Mouse (Mus musculus) lung, postnatal 10 days (tissue): ENCODE measurements at regions not wholly inside any gene's neighbourhood (a gene's known extent, or its start where the extent isn't known, plus 50 kb on each side); places are given as distances from the start of the nearest gene placed in this dataset.

Source experiments
- DNase-seq: peaks from one replicate; pipeline ENCODE4 v3.0.0; 2021

DNA sequence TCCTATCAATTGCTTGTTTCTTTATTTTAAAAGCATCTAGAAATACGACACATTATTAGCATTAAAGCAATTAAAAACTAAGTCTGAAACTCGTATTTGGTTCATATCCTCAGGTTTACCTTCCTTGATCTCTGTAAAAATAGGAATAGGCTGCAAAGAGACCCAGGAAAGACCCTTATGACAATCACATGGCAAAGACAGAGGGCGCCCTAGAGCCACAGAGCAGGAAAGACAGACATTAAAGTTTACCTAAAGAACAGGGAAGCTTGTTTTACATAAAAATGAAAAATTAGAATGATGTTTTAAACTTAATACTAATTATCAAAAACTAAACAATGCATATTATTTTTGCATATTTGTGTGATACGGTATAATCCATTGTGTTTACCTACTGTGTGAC is 153.2 kb downstream of the Usp25 start:
- peak; percentile 24 for DNase-seq

DNA sequence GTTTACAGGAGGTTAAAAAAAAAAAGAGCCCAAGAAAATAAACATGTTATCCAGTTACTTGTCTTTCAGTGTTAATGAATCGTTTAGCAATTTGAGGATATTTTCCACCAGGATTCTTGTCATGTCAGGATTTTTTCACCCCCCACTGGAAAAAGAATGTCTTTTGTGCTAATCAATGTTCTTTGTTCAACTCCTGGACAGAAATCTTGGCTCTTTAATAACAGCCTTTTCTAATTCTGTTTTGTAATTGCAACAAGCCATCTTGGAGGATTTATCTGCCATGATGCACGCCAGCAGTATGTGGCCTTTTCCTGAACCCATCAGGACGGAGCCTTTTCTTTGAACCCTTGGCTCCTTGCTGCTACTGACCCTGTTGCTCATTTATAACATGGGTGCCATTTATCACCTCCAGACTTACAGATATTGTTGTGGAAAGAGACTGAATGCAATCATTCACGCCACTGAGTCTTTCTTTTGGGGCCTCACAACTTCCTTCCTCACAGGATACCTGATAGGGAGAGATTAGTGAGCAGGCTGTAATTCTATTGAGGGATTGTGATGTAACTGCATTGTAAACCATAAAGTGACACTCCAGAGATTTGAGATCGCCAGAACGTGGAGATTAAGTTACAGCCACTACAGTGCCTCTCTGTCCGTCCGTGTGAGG is 159.7 kb downstream of the Usp25 start:
- DNase-seq = peak; percentile 18

DNA sequence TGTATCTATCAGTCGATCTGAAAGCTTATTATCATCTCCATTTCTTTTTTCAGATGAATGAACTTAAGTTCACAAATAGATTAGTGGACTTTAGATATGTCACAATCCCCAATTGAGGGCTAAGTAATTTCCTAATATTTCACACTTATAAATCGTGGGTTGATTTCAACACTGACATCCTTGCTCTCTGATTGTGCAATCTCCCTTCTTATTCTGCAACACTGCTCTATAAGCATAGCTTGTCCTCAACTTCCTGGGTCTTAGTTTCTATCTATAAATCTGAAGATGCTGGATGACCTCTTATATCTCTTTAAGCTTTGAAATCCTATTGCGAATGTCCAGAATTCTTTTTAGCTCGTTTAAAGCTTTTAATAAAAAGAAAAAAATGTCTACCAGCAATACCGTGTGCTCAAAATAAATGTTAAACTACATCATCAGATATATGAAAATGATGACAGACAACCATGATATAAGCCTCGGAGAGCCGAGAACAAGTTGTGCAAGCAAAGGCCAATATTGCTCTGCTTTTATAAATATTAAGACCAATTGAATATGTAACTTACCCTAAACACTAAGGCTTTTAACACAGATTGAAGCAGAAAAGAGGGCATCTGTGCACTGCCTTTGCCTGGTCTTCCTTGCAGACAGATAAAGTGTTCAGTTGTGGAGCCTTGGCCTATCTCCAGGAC is 161.4 kb downstream of the Usp25 start:
- no peak for DNase-seq

DNA sequence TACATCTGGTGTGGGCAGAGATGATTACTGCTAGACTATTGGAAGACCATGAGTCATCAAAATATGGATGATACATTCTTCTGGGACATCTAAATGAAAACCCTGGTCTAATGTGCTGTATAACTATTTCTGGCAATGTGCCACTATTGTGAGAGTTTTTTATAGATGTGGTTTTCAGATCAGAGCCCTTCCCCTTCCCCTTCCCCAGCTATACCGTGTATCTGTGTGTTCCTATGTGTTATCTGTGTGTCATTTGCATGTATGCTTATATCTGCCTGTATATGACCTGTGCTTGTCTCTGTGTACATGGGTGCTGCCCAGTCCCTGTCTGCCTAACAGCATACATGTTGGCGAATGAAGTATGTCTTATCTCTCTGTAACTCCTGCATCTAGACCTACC is 167.5 kb downstream of the Usp25 start:
- DNase-seq = no peak
